ENCODE assay signal across 10 mouse cellular contexts in genomic region chr16:18250828-18251790, GRCm38 (mm10). TPM values are rescaled to one million over a fixed set of nuclear protein-coding genes. Genes with fewer than 3 reads are reported as not detected.
DNase-seq lines count a peak whose midpoint lies in the region; ATAC-seq and TF ChIP-seq lines count a peak whose summit lies in the region.
"Had no signal": no experiment of that assay in that cellular context is flagged by ENCODE, and none has a peak within 500 bp of the region (broad histone marks: within the 10 kb centered on the region; RNA-seq: fewer than 3 reads in every experiment).

No protein-coding gene starts in this region.

- H3K9ac ChIP-seq in embryonic facial prominence, embryonic 15.5 days, result no peak overlapping the region

- intact Hi-C loops in left cerebral cortex, postnatal 10 days (cut with DNase I), result no loop called here

- peak; percentile 9 for DNase-seq in layer of hippocampus, adult 11-12 months (ENCODE audit: low spot score)
- DNase-seq in layer of hippocampus, postnatal 25 days (ENCODE audit: extremely low spot score in 1 of 2, low spot score in 1 of 2), result no peak
- no peak for DNase-seq in limb, embryonic 10.5 days (ENCODE audit: low spot score)
- no peak for DNase-seq in frontal cortex, postnatal 25 days (ENCODE audit: low spot score in 2 of 2)
- no peak for DNase-seq in left cerebral cortex, postnatal 10 days (ENCODE audit: extremely low spot score in 1 of 2, low spot score in 2 of 2)
- no peak for DNase-seq in urinary bladder, postnatal 36 days (ENCODE audit: low spot score in 2 of 2)

- peaks cover 36% of the 10 kb centered on the region for H3K4me1 ChIP-seq in embryonic facial prominence, embryonic 15.5 days
- peaks cover 38% of the 10 kb centered on the region for H3K4me1 ChIP-seq in limb, embryonic 10.5 days

- H3K27me3 ChIP-seq in embryonic facial prominence, embryonic 15.5 days, result no peaks in the 10 kb centered on the region
- no peaks in the 10 kb centered on the region for H3K27me3 ChIP-seq in limb, embryonic 10.5 days (ENCODE audit: low read depth, poor library complexity, severe bottlenecking)
- no peaks in the 10 kb centered on the region for H3K27me3 ChIP-seq in myocyte (ENCODE audit: control insufficient read depth, insufficient read depth, insufficient read length)

- ATAC-seq in embryonic facial prominence, embryonic 15.5 days (ENCODE audit: insufficient number of reproducible peaks, low FRiP score, low TSS enrichment, low read depth), result no peak

- no peak overlapping the region for H3ac ChIP-seq in myocyte (ENCODE audit: control insufficient read depth, insufficient read length)

- TF ChIP-seq POLR2A in myocyte (IDR thresholded peaks at IDR 0.05; ENCODE audit: insufficient read length, low read depth), result no peak

- no peaks in the 10 kb centered on the region for H3K9me3 ChIP-seq in embryonic facial prominence, embryonic 15.5 days (replicated peaks)
- H3K9me3 ChIP-seq in limb, embryonic 10.5 days (replicated peaks), result no peaks in the 10 kb centered on the region

- 0 out of 2 replicates have a peak overlapping the region, but pooled peaks have one; percentile 5 for H3K27ac ChIP-seq in embryonic facial prominence, embryonic 15.5 days (replicated peaks)
- 0 out of 2 replicates have a peak overlapping the region, but pooled peaks have one; percentile 44 for H3K27ac ChIP-seq in limb, embryonic 10.5 days

- peak overlapping the region; percentile 67 for H3K4me3 ChIP-seq in embryonic facial prominence, embryonic 15.5 days (replicated peaks)
- H3K4me3 ChIP-seq in limb, embryonic 10.5 days, result peak overlapping the region; percentile 98
- H3K4me3 ChIP-seq in myocyte, result peak overlapping the region; percentile 95

- WGBS in embryonic facial prominence, embryonic 15.5 days, result 57% methylated on average over 10 of the region's 10 CpGs
- WGBS in limb, embryonic 10.5 days, result 78% methylated on average over 10 of the region's 10 CpGs

- peaks cover 39% of the 10 kb centered on the region for H3K79me2 ChIP-seq in myocyte (ENCODE audit: control insufficient read depth, insufficient read depth)

- peaks cover 62% of the 10 kb centered on the region for H3K36me3 ChIP-seq in embryonic facial prominence, embryonic 15.5 days
- peaks cover 76% of the 10 kb centered on the region for H3K36me3 ChIP-seq in limb, embryonic 10.5 days
- peaks cover 34% of the 10 kb centered on the region for H3K36me3 ChIP-seq in myocyte (ENCODE audit: control insufficient read depth, insufficient read depth)

- peak overlapping the region; percentile 84; the same call in 1 of the 2 replicates for H3K4me2 ChIP-seq in embryonic facial prominence, embryonic 15.5 days (replicated peaks)
- H3K4me2 ChIP-seq in myocyte (ENCODE audit: low read depth), result peak overlapping the region; percentile 65

TF ChIP-seq in myocyte, 11 proteins besides CTCF, POLR2A, EP300 and RAD21:
- TF ChIP-seq TCF3 (IDR thresholded peaks at IDR 0.05; ENCODE audit: insufficient read length, low read depth) (peak; percentile 49), MYOG (IDR thresholded peaks at IDR 0.05; ENCODE audit: control insufficient read depth in 1 of 3, insufficient read depth in 1 of 3, insufficient read length in 2 of 3, low read depth in 2 of 3) (peak; percentile 23 to 93 (median 75)), POLR2AphosphoS2 (IDR thresholded peaks at IDR 0.05; ENCODE audit: insufficient read length, low read depth) (peak; percentile 74), SRF (IDR thresholded peaks at IDR 0.05; ENCODE audit: control insufficient read depth, insufficient read length, low read depth) (no peak), CEBPB (IDR thresholded peaks at IDR 0.05; ENCODE audit: insufficient read depth, poor library complexity, severe bottlenecking) (no peak), MYOD1 (IDR thresholded peaks at IDR 0.05; ENCODE audit: control insufficient read depth in 1 of 3, insufficient read length in 2 of 3, low read depth in 2 of 3) (peak in 2 of 3 experiments; percentile 75 to 77)

RNA-seq across cellular contexts. Expression of gene Ranbp1, which starts 2.6 kb away (rescaled TPM):
- total RNA-seq in layer of hippocampus, postnatal 25 days (2021), result 10 to 100 TPM; 92.2 to 97.2 TPM
- polyA plus RNA-seq in embryonic facial prominence, embryonic 15.5 days (2015; fragmentation: Nextera tagmentation; extraction: Ambion mirVana), result 450 and 466 TPM in 2 replicates
- 1,185 and 1,368 TPM in 2 replicates for polyA plus RNA-seq in limb, embryonic 10.5 days (2016; fragmentation: Nextera tagmentation; extraction: Ambion mirVana)
- 150 TPM for polyA plus RNA-seq in myocyte (2012; fragmentation: generic; extraction: Trizol)
- total RNA-seq in left cerebral cortex, postnatal 10 days (2021), result 100 to 1,000 TPM; 116 to 122 TPM

RNA-seq across cellular contexts. Expression of gene Trmt2a, which starts 2.6 kb away (rescaled TPM):
- 10 to 100 TPM; 46.4 to 57.9 TPM for total RNA-seq in layer of hippocampus, postnatal 25 days (2021)
- 114 TPM in 2 replicates for polyA plus RNA-seq in embryonic facial prominence, embryonic 15.5 days (2015; fragmentation: Nextera tagmentation; extraction: Ambion mirVana)
- polyA plus RNA-seq in limb, embryonic 10.5 days (2016; fragmentation: Nextera tagmentation; extraction: Ambion mirVana), result 118 and 122 TPM in 2 replicates
- polyA plus RNA-seq in myocyte (2012; fragmentation: generic; extraction: Trizol), result 47.8 TPM
- 10 to 100 TPM; 46.7 to 53.2 TPM for total RNA-seq in left cerebral cortex, postnatal 10 days (2021)

RNA-seq across cellular contexts. Expression of gene Gm49776, which starts 7.0 kb away (rescaled TPM):
- under 1 TPM in 1 of 2 experiments, not detected in 1; 0.79 TPM for total RNA-seq in layer of hippocampus, postnatal 25 days (2021)
- polyA plus RNA-seq in embryonic facial prominence, embryonic 15.5 days (2015; fragmentation: Nextera tagmentation; extraction: Ambion mirVana), result 2.5 TPM in 2 replicates
- polyA plus RNA-seq in limb, embryonic 10.5 days (2016; fragmentation: Nextera tagmentation; extraction: Ambion mirVana), result 2.5 TPM in 1 of 2 replicates, not detected in the other
- polyA plus RNA-seq in myocyte (2012; fragmentation: generic; extraction: Trizol), result 0.08 TPM
- total RNA-seq in left cerebral cortex, postnatal 10 days (2021), result not detected
- total RNA-seq: left cerebral cortex, postnatal 14 days had no signal
- polyA plus RNA-seq: small intestine, adult 2 months had no signal

RNA-seq across cellular contexts. Expression of gene Zdhhc8, which starts 16.2 kb away (rescaled TPM):
- 10 to 100 TPM; 77.0 to 95.9 TPM for total RNA-seq in layer of hippocampus, postnatal 25 days (2021)
- polyA plus RNA-seq in embryonic facial prominence, embryonic 15.5 days (2015; fragmentation: Nextera tagmentation; extraction: Ambion mirVana), result 24.3 and 24.7 TPM in 2 replicates
- polyA plus RNA-seq in limb, embryonic 10.5 days (2016; fragmentation: Nextera tagmentation; extraction: Ambion mirVana), result 14.1 and 16.7 TPM in 2 replicates
- polyA plus RNA-seq in myocyte (2012; fragmentation: generic; extraction: Trizol), result 26.1 TPM
- total RNA-seq in left cerebral cortex, postnatal 10 days (2021), result 100 to 1,000 TPM; 104 TPM

RNA-seq across cellular contexts. Expression of gene Ccdc188, which starts 33.4 kb away (rescaled TPM):
- total RNA-seq in layer of hippocampus, postnatal 25 days (2021), result not detected
- not detected in 2 replicates for polyA plus RNA-seq in embryonic facial prominence, embryonic 15.5 days (2015; fragmentation: Nextera tagmentation; extraction: Ambion mirVana)
- polyA plus RNA-seq in limb, embryonic 10.5 days (2016; fragmentation: Nextera tagmentation; extraction: Ambion mirVana), result not detected in 2 replicates
- not detected for polyA plus RNA-seq in myocyte (2012; fragmentation: generic; extraction: Trizol)
- total RNA-seq in left cerebral cortex, postnatal 10 days (2021), result not detected
- total RNA-seq: left cerebral cortex, postnatal 14 days had no signal
- polyA plus RNA-seq: small intestine, adult 2 months had no signal
